Mouse (Mus musculus) B cell, adult 67 days (primary cell): ENCODE results near the gene Gm3248. TPM values are rescaled to one million over a fixed set of nuclear protein-coding genes. Genes with fewer than 3 reads are reported as not detected.

Experiments
- total RNA-seq, 2 experiments: library from RNA; stranded (reverse); gene quantifications; 4 replicates each; pipeline ENCODE4 v1.2.4; 2023

Gene Gm3248
- not detected for total RNA-seq

GRCm38 (mm10) chr14:5961635-5962034, at the start of gene Gm3248:
Gene Gm3248, minus strand, starts transcription at chr14:5961745.

GRCm38 (mm10) chr14:5979037-5979436, 17.5 kb upstream of the Gm3248 start, which contains the start of gene Gm3453:
Gene Gm3453, minus strand, starts transcription at chr14:5979137.

Other genes starting within 250 kb of the Gm3248 start
- gene Gm3373, start 220.2 kb downstream of the Gm3248 start, total RNA-seq: not detected
- not detected for gene Gm3383, start 153.8 kb downstream of the Gm3248 start, total RNA-seq
- not detected for gene Gm3424, start 131.4 kb downstream of the Gm3248 start, total RNA-seq
- gene Gm8237, start 81.4 kb downstream of the Gm3248 start, total RNA-seq: not detected
- gene Gm3453, start 17.4 kb upstream of the Gm3248 start, total RNA-seq: not detected
- gene Gm6337, start 96.5 kb upstream of the Gm3248 start, total RNA-seq: not detected
- gene Gm8206, start 132.2 kb upstream of the Gm3248 start, total RNA-seq: not detected
- gene Gm3468, start 146.9 kb upstream of the Gm3248 start, total RNA-seq: not detected
- gene Gm3476, start 164.1 kb upstream of the Gm3248 start, total RNA-seq: not detected